Mouse (Mus musculus): ENCODE results near the gene Btbd35f23.
"Not testable (repeated sequence)": the region's sequence is repeated elsewhere in the genome, so short reads cannot be mapped to it uniquely, and the experiment has no call there.

Btbd35f23 gene

GRCm38 (mm10) chrX:3076575-3076974 lies at the start of gene Btbd35f23:
TSS of gene Btbd35f23 (plus strand) at chrX:3076875.
- DNase-seq (ENCODE audit: extremely low spot score) = not testable (repeated sequence)

Measured in embryo, embryonic 9.5 days (tissue).